Mouse (Mus musculus): ENCODE measurements around the gene Msh4.
A peak's percentile ranks its signal among the peaks of the same experiment; 100 is the strongest.

Gene Msh4

DNA sequence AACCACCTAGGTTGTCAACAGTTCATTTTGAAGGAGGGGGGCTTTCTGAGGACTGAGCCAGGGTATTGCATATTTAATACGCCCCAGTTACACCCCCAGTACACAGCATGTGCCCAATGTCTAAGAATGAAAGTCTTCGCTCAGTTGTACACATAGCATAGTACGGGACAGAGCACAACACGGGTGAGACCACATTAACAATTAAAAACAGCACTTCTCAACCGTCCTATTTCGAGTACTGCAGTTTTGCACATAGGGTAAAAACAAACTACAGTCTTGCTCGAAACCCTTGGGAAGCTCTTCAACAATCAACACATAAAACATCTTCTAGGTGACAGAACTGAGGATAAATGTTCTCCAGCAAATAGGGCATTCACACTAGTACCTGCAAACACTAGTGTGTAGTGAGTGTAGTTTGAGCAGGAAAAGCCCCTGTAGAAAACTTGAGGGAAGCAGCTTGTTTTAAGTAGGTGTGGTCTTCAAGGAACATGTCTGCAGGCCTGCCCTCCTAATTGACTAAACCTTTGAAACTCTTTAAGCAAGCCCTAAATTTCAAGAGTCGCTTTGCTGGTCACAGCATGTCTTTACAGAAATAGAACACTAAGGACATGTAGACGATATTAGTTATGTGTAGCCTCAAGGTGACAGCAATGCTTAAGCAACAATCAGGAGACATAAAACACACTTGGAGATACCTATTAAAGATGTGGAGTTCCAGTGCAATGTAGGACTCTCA lies at the start of gene Msh4:
TSS of gene Msh4 (minus strand) at position 3 of the 736 bp plus-strand sequence.
- DNase-seq (ENCODE audit: low spot score): no peak

DNA sequence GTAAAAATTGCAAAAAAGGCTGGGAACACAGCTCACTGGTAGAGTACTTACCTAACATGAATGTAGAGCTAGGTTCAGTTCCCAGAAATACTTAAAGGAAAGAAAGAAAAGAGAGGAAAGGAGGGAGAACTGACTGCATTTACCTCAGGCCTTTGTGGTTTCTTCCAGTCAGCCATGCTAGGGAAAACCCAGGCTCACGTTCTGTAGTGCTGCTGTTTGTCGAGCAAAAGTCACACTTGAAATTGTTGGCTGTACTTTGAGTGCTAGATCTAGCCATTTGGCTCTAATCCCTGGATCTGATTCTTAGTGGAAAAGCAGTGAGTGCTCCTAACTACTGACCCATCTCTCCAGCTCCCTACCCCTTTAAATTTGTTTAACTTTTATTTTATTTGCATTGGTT lies 42.2 kb upstream of the Msh4 start:
- no peak for DNase-seq (ENCODE audit: low spot score)

DNA sequence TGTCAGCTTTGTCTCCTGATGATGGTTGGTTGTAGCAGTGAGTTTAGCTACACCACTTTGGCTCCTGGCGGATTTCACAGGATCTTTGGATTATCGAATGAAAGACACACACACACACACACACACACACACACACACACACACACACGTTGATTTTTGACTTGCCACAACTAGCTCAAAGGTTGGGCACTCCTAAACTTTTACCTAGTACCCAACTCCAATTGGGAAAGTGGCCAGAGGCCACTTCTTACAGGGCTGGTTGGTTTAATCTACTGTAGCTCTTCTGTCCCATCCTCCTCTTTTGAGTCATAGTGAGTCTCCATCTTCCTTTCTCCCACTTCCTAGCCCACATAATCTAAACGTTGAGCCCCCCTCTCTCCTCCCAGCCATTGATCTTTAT lies 41.3 kb upstream of the Msh4 start:
- no peak for DNase-seq (ENCODE audit: low spot score)

DNA sequence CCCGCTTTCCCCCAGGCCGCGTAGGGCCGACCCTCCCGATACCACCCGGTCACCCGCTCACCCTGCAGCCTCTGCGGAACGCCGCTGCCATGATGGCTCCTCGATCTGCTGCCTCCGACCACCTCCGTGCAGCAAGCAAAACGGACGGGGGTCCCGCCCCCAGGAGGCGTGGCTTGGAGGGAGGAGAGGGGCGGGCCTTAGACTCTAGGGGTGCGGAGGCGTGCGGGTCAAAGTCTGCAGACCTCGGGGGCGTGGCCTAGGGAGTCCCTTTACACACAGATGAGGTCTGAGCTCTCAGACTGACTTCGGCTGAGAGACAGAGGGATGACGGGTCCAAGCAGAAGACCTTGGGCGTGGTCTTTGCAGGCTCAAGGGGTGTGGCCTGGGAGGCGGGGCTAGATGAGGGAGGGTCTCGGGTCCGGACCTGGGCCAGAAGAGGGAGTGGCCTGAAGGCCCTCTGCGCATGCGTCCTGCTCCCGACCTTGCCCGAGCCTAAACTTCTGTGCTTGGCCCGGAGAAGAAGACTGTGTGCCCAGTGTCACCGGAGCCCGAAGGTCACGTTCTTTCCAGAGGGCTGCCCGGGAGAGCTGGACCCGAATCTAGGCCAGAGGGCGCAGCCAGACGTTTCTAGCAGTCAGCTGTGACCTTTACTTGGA lies 38.5 kb upstream of the Msh4 start, which contains the start of gene Acadm:
TSS of gene Acadm (minus strand) at position 298 of the 656 bp plus-strand sequence.
- peak; percentile 99 for DNase-seq (ENCODE audit: low spot score)

DNA sequence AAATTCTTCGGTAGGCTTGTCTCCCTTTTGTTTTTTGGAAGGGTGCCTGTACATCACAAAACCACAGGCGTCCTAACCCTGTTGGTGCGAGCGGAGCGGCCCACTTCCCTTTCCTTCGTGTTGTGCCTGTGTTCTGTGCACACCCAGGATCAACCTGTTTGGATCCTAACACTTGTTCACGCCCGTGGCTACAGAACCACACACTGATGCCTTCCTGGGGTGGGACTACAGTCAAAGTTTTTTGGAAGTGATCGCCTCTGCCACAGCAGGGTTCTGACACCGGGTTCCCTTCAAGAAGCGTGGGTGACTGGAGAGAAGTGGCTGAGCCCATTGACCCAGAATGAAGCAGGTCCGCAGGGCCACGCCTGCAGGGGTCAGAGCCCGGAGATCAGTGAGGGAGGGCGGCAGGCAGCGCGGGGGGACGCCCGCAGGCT lies 38.0 kb upstream of the Msh4 start:
- no peak for DNase-seq (ENCODE audit: low spot score)

DNA sequence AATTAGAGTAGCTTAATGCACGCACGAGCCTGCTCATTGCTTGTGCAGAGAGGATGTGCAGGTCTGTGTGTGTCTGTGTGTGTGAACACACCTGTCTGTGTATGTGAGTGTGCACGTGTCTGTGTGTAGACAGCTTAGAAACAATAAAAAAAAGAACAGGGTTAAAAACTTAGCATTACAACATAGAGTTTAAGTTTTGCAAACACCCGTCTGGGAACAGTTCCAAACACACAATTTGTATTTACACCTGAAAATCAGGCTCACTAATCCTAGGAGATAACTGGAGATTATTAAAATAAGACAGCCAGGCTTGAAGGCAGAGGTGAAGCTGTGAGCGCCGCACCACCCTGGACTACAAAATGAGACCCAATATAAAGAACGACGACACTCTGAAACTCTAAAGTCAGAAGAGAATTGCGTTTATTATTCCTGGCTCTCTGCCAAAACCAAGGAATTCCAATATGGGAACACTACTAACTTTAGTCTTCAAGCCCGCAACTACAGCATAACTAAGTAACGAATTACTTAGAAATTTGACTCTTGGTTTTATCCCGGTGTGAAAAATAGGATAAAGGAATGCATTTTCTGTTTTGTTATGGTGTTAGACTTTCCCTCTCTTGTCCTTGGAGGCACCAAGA lies 37.2 kb upstream of the Msh4 start:
- no peak for DNase-seq (ENCODE audit: low spot score)

DNA sequence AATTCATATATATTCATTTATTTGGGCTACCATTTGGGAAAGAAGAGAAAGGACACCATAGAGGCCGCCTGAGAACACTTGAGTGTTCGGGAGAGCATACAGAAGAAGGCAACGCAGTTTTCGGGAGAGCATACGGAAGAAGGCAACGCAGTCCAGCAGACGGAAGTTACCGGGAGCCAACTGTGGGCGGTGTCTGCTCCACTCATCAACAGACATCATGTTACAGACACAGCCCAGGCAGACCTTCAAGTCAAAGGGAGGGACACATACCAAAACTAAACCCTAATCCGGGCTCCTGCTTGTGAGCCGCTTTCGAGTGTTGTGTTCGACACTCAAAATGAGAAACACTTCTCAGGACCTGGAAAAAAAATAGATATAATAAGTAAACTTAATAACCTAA lies 35.7 kb upstream of the Msh4 start:
- DNase-seq (ENCODE audit: low spot score): no peak

DNA sequence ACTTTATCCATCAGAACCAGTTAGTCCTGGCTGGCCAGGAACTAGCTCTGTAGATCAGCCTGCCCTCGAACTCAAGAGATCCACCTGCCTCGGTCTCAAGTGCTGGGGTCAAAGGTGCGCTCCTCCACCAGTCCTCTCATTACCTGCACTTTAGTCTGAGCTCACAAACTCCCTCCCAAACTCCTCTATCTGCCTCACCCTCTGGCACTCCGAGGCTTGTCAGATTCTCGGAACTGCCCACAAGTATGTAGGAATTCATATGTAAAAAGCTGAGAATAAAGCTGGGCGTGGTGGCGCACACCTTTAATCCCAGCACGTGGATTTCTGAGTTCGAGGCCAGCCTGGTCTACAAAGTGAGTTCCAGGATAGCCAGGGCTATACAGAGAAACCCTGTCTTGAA lies 34.5 kb upstream of the Msh4 start:
- DNase-seq (ENCODE audit: low spot score): no peak

DNA sequence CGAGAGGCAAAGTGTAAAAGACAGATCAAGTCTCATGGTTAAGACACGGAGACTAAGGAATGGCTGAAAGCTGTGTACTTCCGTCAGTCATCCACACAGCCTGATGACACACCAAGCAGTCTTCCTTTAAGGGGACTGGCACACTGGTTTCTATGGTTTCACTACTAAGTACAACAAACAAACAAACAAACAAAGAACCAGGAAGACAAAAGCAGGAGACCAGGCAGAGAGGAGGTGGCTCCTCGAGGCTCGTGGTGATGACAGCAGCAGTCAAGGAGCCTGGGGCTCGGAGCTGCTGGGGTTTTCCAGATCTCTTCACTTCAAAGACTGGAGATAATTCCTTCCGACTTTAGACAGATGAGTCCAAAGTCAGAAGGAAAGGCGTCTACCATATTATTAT lies 34.1 kb upstream of the Msh4 start:
- no peak for DNase-seq (ENCODE audit: low spot score)

DNA sequence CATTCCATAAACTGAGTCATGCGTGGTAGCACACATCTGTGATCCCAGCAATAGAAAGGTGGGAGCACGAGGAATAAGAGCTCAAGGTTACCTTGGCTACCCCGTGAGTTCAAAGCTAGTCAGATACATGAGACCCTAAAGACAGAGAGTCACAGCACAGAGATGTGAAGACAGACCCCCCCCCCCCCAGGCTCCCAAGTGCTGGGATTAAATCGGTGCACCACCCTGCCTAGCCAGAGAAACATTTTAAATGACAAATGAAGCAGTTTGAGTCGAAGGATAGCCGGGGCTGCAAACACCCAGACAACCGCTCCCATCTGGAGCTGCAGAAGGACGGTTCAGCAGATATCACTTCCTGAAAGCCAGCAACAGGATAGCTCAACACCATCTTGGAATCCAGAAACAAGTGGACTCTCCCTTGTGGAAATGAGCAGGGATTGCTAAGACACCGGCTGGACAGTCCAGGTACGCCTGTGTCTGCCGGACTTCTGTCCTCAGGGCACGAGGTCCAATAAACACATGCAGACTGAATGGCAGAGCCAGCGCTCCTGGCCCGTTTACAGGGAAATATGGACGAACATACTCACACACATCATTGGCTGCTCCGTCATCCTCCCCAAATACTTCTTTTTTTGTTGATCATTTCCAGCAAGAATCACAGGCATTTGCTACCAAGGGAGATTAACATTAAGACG lies 31.3 kb upstream of the Msh4 start:
- no peak for DNase-seq (ENCODE audit: low spot score)

DNA sequence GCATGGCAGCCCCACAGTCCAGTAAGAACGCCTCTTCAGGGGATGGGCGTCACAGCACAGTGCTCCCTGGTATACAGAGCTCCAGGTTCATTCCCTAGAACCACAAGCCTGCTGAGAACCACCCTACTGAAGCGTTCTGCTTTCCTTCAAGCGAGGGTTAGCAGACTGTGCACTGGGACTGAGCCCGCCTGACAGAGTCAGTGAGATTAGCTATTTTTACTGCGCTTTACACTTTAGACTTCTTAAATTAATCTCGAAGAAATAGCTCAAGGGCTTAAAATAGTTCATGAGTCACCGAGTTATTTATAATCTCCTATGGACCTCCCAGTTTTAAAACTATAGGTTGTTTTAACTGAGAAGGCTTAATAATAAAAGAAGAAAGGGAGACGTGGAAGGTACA lies 29.9 kb upstream of the Msh4 start:
- DNase-seq (ENCODE audit: low spot score): no peak

DNA sequence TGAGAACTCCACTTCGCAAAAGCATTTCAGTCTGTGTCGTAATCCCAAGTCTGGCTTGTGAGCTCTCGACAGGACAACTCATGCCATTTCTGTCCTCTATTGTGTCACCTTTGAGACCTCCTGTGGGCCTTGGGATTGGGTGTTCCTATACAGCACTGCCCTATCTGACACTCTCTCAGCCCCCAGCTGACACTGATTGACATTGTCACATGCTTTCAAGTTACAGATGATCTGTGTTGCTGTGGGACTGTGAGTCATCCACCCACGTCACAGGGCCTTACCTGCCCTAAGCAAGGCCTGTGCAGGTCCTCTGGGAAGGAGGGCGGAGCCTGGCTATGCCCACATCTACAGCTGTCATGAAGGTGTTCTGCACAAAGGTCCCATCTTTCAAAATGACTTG lies 26.5 kb upstream of the Msh4 start:
- no peak for DNase-seq (ENCODE audit: low spot score)

DNA sequence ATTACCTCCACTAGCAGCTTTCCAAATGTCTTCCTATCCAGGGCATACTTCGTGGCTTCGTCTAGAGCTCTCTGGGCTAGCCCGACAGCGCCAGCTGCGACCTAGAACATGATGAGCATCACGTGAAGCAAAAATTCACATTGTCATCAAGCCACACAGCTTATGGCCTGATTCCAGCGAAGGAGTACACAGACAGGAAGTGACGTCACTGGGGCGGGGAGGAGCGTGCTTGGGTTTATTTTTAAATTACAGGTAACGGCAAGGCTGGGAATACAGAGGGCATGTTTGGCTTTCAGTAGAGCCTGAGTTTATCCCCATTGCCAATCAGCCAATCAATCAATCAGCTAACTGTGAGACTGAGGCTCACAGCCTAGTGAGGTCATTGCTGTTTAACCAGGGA lies 23.6 kb upstream of the Msh4 start:
- no peak for DNase-seq (ENCODE audit: low spot score)

DNA sequence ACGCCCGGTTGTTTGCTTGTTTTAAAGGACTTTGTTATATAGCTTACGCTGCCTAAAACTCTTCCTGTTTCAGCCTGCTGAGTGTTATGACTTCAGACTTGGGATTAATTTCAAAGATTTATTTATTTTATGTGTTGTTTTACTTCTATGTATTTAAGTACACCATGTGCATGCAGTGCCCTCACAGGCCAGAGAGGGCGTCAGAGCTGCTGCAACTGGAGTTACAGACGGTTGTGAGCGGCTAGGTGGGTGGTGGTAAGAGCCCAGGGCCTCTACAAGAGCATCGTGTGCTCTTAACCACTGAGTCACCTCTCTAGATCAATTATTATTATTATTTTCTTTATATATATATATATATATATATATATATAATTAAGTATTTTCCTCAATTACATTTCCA lies 20.4 kb upstream of the Msh4 start:
- no peak for DNase-seq (ENCODE audit: low spot score)

DNA sequence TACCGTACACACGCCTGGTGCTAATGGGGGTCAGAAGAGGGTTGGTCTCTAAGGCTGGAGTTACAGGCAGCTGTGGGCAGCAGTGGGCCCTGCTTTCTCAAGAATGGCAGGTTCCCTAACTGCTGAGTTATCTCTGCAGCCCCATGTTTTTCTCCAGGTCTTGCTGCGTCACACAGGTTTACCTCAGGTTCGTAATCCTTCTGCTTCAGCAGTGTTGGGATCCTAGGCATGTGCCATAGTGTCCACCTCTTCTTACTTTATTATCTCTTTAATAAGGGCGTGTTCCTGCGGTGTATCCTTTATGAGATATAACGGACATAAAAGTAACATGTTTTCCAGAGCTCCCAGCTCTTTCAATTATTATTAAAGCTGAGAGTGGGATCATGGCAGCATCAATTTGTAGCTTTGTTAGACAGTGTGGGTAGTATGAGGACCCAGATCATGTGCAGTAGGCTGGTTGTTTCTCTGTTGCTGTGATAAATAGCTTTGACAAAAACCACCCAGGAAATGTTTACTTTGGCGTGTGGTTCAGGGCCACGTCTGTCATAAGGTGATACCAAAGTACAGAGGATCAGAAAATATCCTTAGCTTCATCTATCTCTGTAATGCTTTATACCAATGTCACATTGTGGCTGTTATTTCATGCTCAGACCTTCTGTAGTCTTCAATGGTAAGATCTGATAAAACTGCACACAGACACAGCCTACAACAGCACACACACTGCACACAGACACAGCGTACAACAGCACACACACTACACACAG lies 15.4 kb upstream of the Msh4 start:
- DNase-seq (ENCODE audit: low spot score): no peak

DNA sequence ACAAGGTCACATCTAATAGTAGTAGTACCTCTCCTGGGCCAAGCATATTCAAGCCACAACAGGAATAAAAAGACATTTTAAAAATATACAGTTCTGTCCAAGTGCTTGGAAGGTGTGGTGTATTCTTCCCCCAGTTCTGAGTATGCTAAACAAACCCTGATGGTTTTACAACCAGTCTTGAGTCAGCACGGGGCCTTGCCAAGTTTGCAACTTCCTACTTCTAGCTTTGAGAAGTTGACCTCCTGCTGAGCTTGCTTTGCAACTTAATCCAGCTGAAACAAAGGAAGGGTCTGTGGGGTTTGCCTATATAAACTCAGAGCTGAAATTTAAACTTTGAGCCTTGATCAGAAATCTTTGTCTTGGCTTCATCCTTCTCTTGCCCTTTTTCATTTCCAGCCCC lies 11.3 kb upstream of the Msh4 start:
- no peak for DNase-seq (ENCODE audit: low spot score)

DNA sequence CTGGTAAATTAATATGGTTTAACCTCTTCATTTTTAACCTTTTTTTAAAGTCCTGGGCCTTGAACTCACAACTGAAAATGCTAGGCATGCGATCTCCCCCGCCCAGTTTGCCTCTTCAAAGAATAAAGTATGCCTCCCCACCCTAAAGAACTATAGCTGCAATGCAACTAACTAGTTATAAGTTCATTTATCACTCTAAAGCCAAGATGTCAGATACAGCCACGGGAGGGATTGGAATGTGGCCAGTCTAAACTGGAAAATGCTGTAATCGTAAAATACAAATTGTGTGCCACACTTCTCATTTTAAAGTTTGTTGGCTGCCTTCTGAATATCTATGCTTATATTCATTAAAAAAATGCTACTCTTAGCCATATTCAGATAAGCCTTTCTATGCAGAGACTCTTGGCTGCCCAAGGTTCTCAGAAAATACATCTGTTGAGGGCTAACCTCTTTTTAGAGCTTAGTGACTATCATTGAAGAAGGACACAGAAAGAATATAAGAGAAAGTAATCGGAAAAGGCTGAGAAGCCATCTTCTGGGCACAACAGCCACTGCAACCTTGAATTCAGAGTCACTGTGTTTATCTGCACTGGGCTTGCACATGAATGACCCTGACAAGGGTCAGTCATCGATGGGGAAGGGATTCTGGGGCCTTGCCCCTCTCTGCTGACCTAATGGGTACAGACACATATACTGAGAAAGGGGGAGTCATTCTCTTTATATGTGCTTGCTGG lies 7.7 kb upstream of the Msh4 start:
- no peak for DNase-seq (ENCODE audit: low spot score)

DNA sequence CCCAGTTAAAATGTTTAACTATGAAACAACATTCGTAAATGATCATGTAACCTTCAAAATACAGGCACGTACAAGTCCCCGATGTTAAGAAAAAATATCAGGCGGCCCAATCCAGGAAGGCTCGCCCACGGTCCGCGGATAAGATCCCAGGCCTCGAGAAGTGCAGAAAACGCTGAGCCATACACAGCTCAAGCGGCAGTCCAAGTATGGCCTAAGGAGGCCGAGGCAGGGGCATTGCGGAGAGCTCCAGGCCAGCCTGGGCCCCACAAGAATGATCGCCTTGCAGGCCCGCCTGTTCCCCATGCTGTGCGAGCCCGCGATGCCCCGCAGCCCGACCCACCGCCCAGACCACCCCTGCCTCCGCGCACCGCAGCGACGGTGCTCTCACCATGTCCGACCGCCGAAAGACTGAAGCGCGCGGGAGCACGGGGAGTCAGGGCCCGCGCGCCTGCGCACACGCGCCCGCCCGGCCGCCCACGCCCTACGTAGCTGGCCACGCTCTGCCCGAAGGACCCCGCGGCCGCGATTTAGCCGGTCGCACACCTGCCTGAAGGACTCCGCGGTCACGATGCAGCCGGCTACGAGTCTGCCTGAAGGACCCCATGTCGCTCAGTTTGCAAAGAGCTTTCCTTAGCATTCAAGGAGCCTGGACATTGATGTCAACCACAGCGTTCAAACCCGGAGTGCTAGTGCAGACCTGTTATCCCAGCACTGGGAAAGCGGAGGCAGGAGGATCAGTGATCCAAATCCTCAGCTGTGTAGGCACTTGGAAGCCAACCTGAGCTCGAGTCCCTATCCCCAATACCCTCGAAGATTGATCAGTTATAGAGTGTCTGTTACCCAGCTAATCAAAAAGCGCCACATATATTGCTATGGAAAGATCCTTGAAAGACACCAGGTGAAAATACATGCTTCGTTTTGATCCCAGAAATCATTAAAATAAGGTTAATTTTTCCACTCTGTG lies 6.9 kb upstream of the Msh4 start, which contains the start of gene Rabggtb:
TSS of gene Rabggtb (minus strand) at position 464 of the 964 bp plus-strand sequence.
- peak; percentile 93 for DNase-seq (ENCODE audit: low spot score)

DNA sequence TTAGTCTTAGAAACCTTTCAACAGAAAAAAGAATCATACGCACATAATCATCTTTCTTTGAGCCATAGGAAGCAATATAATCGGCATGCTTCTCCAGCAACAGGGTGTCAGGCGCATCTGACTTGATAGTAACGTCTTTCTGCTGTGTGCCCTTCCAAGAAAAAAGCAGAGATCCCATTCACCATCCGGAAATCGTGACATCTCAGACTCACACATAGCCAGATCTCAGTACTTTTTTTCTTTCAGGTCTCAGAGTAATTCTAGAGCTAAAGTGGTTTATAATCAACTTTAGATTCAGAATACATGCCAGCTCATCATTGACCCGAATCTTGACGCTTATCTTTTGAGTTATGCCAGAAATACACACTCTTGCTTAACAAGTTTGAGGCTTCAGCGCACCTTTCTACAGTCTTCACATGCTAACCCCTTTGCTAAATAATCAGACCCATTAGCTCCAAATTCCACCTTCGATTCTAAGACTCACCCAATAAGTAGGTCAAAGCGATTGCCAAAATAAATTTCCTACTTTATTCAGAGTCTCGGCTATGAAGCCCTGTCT lies 6.0 kb upstream of the Msh4 start:
- no peak for DNase-seq (ENCODE audit: low spot score)
